Mouse (Mus musculus) mature B cell (primary cell): Measurements from ENCODE around the gene Rchy1.
"Not testable (repeated sequence)": the region's sequence is repeated elsewhere in the genome, so short reads cannot be mapped to it uniquely, and the experiment has no call there.

Source experiments
- in situ Hi-C: fragments of 300-500 bp; cut with MboI; formaldehyde crosslinking; loops from 2 replicates; pipeline ENCODE4 v1.14.3; 2019

Rchy1 gene

DNA sequence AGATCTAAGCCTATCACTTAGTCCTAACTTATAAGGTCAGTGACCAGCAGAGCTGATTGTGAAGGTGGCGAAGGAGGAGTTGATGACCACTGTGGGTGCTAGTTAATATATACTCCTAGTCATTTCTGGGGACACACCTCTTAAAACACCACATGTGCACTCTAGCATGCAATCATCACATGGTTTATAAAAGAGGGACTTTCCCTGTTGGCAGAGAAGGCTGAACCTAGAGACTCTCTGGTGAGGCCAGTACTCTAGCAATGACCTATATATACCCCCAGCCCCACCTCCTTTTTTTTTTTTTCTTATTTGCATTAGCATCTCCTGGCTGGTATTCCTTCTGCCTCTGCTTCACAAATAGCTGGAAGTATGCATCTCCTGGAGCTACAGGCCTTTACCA lies 1.5 kb downstream of the Rchy1 start:
- in situ Hi-C loops: no loop called here

DNA sequence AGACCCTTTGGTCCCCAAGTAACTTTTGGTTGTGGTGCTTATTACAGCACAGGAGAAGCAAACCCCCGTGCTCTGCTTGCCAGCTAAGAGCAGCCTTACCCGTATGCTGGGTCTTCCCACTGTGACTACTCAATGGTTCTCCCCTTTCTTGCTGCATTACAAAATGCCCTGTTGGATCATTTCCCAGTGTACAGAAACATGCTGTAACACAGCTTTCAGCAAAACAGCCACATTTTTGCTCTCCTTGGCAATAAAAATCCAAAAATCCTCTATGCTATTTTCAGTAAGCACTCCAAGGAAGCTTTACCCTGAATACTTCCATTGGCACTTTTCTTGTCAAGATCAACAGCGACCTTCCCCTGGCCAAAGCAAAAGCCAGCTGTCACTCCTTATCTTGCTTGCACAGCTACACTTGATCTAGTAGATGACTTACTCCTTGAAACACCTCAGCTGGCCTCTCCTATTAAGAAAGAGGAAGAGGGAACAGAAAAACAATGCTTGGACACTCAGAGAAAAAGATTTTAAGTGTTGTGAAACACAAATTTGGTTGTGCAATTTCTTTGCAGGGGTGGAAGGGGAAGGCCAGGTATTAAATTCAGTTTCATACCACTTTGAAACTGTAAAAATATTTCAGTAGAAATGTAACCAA lies 2.1 kb downstream of the Rchy1 start:
- in situ Hi-C loops: no loop called here

DNA sequence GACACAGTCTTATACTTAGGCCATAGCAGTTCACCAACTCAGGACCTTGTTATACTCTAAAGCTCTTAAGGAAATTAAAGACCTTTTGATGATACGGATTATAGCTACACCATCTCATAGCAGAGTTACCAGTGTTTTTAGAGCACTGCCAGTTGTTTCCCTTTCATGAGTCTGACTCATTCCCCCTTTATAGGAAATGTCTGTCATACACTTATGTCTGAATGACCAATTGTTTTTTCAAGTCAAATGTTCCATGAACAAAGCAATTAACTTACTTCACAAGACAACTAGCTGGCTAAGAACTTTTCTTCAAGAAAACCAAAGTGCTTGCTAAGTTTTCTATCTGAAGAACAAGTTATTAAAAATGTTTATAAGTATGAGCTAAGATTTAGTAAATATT lies 2.9 kb downstream of the Rchy1 start:
- in situ Hi-C loops: no loop called here

DNA sequence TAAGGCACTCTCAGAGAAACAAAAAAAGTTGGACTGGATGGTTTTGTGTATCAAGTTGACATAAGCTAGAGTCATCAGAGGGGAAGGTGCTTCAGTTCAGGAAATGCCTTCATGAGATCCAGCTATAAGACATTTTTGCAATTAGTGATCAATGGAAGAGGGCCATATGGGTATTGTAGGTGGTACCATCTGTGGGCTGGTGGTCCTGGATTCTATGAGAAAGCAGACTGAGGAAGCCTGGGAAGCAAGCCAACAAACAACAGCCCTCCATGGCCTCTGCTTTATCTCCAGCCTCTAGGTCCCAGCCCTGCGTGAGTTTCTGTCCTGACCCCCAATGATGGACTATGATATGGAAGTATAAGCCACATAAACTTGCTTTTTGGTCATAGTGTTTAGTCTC lies 3.8 kb downstream of the Rchy1 start:
- in situ Hi-C loops: no loop called here

DNA sequence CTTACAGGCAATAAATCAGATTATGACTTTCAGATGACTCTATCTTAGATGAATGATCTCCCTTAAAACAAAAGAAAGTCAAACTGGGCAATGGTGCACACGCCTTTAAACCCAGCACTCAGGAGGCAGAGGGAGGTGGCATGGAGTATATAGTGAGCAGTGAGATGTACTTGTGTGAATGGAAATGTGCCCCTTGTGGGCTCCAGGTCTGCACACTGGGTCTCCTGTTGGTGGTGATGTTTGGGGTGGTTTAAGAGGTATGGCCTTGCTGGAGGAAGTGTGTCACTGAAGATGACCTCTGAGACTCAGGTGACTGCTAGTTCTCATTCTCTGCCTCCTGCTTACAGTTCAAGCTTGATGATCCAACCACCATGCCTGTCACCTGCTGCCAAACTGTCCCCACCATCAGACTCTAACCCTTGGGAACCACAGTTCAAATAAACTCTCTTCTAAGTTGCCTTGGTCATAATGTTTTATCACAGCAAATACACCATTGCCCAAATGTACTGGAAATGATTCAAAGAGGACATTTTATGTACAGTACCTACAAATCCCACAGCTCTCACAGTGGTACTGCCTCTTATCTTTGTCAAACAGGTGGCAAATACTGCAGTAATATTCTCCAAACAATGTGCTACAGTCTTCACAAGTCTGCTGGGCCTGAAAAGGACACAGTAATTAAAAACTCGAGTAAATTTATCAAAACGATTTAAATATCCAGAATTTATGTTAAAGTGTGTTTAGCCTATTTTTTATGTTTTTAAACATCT lies 5.7 kb downstream of the Rchy1 start:
- in situ Hi-C loops: no loop called here

DNA sequence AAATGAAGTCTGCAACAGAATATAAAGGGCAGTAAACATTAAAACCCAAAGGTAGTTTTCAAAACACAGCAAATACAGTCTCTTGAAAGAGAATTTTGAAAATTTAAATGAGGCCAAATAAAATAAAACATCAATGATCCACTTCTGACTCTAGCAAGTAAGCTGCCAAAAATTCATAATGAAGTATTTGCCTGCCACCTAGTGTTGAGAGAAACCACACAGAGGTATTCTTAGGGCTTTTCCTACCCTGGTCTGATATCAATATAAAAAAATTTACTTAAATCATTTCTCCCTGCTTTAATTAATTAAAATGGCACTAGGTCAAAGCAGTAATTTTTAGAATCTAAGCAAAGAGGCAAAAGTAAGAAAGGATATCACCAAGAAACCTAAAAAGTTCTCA lies 11.5 kb downstream of the Rchy1 start:
- in situ Hi-C loops: no loop called here

DNA sequence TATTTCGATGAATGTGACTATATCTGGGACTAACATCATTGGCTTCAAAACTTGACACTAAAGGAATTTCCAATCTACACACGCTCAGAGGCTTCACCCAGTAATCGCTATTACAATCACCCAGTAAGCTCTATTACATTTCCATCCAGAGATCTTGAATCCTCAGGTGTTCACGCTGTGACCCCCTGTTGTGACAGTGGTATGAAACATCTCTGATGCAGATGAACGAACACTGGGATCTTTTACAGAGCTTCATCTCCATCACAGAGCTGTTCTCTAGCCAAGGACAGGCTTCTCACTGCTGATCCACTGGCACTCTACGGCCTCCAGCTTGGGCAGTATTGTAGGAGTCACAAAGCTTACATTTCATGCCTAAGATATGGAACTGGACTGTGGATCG lies 13.4 kb downstream of the Rchy1 start:
- in situ Hi-C loops: no loop called here

DNA sequence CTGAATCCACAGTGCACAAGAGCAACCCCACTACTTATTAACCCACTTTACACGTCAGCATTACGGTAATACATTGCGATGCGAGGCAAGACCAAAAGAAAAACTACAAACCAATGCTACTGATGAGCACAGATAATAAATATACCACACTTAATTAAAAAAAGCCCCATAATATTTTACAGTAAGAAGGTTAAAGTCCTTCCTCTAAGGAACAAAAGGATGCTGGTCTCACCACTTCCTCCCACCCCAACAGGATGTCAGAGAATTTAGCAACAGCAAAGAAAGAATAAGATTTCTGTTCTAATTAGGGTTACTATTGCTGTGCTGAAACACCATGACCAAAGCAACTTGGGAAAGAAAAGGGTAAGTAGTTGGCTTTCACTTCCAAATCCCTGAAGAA lies 15.9 kb downstream of the Rchy1 start:
- in situ Hi-C loops: no loop called here

DNA sequence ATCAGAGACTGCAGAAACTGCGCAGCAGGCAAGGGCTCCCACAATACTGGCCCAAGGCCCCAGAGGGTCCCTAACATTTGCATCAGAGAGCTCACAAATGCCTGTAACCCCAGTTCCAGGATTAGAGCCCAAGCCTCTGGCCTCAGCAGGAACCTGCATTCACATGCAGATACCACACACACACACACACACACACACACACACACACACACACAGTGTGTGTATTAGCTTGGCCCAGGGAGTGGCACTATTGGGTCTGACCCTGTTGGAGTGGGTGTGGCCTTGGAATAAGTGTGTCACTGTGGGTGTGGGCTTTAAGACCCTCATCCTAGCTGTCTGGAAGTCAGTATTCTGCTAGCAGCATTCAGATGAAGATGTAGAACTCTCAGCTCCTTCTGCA lies 17.3 kb downstream of the Rchy1 start:
- in situ Hi-C loops: not testable (repeated sequence)

DNA sequence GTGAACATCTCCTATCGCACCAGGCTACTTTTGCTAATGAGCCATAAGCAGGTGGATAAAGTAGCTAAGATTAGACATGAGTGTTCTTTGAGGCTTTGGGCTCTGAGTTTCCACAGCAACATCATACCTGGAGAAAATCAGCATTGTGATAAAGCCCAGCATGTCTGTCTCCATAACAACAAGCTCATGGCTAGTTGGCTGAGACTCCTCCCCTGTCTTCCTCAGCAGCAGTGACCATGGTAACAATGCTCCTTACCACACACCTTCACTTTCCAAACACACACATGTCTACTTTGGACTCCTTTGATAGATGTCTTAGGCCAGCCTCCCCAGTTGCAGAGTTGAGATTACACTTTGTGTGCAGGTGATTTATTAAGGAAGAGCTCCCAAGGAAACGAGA lies 49.6 kb downstream of the Rchy1 start:
- in situ Hi-C loops: no loop called here

DNA sequence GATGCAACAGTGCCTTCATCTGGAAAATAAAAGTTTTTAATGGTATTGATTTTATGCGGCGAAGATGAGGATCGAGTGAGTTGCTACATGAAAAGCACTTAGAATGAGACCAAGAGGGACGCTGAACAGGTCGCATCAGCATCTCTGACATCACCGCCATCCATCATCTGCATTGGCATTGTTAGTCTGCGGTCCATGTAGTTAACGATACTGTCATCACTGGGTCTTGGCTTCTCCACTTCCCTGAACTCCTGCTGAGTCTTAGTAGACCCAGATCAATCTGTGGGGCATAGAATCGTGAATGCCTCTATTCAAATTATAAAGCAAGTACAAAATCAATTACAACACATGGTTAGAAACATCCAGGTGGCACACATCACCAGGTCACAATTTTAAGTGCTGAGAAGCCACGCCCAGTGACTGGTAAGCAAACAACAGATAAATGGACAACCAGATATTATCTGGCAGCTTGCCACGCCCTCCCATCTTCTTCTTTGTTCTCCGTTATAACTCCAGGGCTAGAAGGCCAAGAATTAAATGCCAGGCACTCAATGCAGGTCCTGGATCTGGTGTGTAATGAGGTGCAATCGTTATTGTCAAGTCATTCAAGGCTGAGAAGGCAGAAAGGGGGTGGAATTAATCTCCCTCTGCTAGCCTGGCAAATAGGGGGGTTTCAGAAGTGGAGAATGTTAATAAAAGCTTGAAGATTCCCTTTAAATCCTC lies 51.3 kb downstream of the Rchy1 start:
- in situ Hi-C loops: no loop called here

DNA sequence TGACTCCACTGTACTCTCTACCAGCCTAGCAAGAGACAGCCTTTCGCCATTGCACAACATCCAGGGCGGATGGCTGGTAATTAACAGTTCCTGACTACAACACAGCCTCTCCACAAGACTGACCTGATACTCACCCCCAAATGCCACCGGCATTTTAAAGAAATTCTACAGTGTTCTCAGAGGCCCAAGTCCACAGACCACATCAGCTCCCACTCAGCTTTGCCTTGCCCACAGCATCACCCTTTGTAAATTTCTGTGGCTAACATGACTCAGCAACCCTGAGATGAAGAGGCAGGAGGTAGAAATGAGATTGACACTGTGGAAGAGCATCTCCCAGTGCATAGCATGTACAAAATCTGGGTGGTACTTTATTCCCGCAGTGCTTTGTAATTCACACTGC lies 52.3 kb downstream of the Rchy1 start:
- in situ Hi-C loops: no loop called here

DNA sequence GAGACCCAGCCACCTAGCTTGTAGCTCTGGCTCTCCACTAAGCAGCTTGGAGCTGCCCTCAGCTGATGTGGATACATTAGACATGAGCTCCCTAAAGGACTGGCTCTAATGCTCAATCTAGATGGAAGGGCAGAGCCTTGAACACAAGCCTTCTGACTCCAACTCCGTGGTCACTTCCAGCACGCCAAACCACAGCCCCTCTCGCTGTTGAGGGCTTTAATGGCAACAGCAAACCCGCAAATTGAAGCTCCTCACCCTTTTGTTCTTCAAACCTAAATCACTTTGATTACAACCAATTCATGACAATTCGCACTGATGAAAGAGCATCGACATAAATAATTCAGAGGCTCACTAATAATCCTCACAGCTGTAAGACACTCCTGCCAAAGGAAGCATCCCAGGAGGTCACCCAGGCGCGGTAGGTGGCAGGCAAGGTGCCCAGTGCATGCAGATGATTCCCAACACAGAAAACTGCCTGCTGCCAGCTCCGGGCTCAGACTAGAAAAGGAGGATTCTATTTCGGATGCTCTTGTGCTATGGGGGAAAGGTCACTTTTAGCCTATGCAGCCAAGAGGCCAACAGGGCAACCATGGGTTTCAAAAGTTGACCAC lies 53.8 kb downstream of the Rchy1 start:
- in situ Hi-C loops: no loop called here
